20 mouse cellular contexts compared by ENCODE assay signal in the genomic region with DNA sequence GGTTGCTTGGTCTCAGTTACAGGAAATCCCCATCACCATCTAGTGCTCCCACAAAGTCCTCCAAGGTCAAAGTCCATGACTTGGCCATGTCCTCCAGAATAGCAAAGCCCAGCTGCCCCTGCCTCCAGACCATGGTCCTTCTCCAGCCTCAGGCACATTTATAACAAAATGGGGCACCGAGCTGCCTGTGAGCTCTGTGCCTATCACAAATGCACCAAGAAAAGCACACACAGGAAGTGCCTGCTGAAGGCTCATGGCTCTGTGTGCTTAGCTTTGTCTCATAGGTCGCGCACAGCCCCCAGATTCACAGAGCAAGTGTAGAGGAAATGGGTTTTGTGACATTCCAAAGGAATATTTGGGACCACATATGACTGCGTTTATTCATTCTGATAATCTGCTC. TPM values are rescaled to one million over a fixed set of nuclear protein-coding genes. Genes with fewer than 3 reads are reported as not detected.
DNase-seq lines count a peak whose midpoint lies in the region; ATAC-seq and TF ChIP-seq lines count a peak whose summit lies in the region.
"Had no signal": no experiment of that assay in that cellular context is flagged by ENCODE, and none has a peak within 500 bp of the region (broad histone marks: within the 10 kb centered on the region; RNA-seq: fewer than 3 reads in every experiment).

No protein-coding gene starts in this region.

- no peak overlapping the region for H3K4me2 ChIP-seq in heart, embryonic 15.5 days
- H3K4me2 ChIP-seq: forebrain, embryonic 13.5 days had no signal

- H3K27ac ChIP-seq in heart, embryonic 15.5 days = peak overlapping the region; percentile 46
- H3K27ac ChIP-seq in thymus, adult 2 months (ENCODE audit: control insufficient read depth, insufficient read depth, low read length) = peak overlapping the region; percentile 69; the same call in 1 of the 2 replicates
- H3K27ac ChIP-seq: forebrain, embryonic 13.5 days; hindbrain, postnatal 0 days; liver, embryonic 14.5 days had no signal

- H3K9me3 ChIP-seq in heart, embryonic 15.5 days (replicated peaks) = no peaks in the 10 kb centered on the region
- H3K9me3 ChIP-seq: forebrain, embryonic 13.5 days had no signal

- H3K4me3 ChIP-seq in heart, embryonic 15.5 days = no peak overlapping the region
- no peak overlapping the region for H3K4me3 ChIP-seq in thymus, adult 2 months (ENCODE audit: control insufficient read depth, insufficient read depth, low read length)
- H3K4me3 ChIP-seq: erythroblast, embryonic 14.5 days; forebrain, embryonic 13.5 days had no signal

- H3K9ac ChIP-seq in heart, embryonic 15.5 days = no peak overlapping the region
- H3K9ac ChIP-seq: forebrain, embryonic 13.5 days; liver, embryonic 14.5 days had no signal

- 39% methylated on average over 4 of the region's 4 CpGs for WGBS in heart, embryonic 15.5 days
- WGBS in thymus, adult 2 months = 54% methylated on average over 4 of the region's 4 CpGs

- DNase-seq in heart, adult 8-10 months (ENCODE audit: low spot score) = no peak
- DNase-seq in thymus, adult 2 months = no peak
- DNase-seq in thymus, adult 18-20 months = no peak
- DNase-seq in thymus, postnatal 4 days = peak; percentile 44
- DNase-seq in natural killer cell, adult 2 months (ENCODE audit: low spot score in 2 of 2) = no peak
- DNase-seq: adrenal gland, postnatal 14 days; cerebellum, adult 9-11 months; gastrocnemius, postnatal 14 days; heart, postnatal 10 days; kidney, adult 2 months; kidney, postnatal 10 days; lung, postnatal 36 days had no signal

- H3K4me1 ChIP-seq in heart, embryonic 15.5 days (replicated peaks) = peaks cover 80% of the 10 kb centered on the region
- H3K4me1 ChIP-seq in thymus, adult 2 months (replicated peaks; ENCODE audit: control insufficient read depth, insufficient read depth, low read length) = peaks cover 38% of the 10 kb centered on the region

- H3K27me3 ChIP-seq in heart, embryonic 15.5 days = no peaks in the 10 kb centered on the region
- H3K27me3 ChIP-seq in thymus, adult 2 months (ENCODE audit: control insufficient read depth, insufficient read depth, low read length) = no peaks in the 10 kb centered on the region
- H3K27me3 ChIP-seq: forebrain, embryonic 13.5 days; Patski had no signal

- no peak for TF ChIP-seq POLR2A in thymus, adult 2 months (IDR thresholded peaks at IDR 0.05; ENCODE audit: control insufficient read depth, extremely low read depth, insufficient read depth, low read length, poor library complexity)

- no peaks in the 10 kb centered on the region for H3K36me3 ChIP-seq in heart, embryonic 15.5 days
- H3K36me3 ChIP-seq in thymus, adult 2 months (ENCODE audit: control insufficient read depth, insufficient read depth, low read length) = no peaks in the 10 kb centered on the region

- no peak for TF ChIP-seq CTCF in thymus, adult 2 months (IDR thresholded peaks at IDR 0.05; ENCODE audit: borderline replicate concordance, control insufficient read depth, extremely low read depth, insufficient read depth, low read length, poor library complexity)

- no peak for ATAC-seq in heart, embryonic 15.5 days (replicated peaks; ENCODE audit: insufficient number of reproducible peaks, insufficient read depth, low FRiP score, low read depth)
- ATAC-seq in activated CD4-positive, CD25-positive, alpha-beta regulatory T cell, adult 4 months = peak; percentile 40
- ATAC-seq: forebrain, embryonic 13.5 days; hindbrain, postnatal 0 days; midbrain, embryonic 16.5 days; Patski had no signal

RNA-seq across cellular contexts. Expression of gene Sorcs2, which starts 39.8 kb away (rescaled TPM):
- 8.6 and 12.1 TPM in 2 replicates for polyA plus RNA-seq in heart, embryonic 15.5 days (2015; fragmentation: Nextera tagmentation; extraction: Ambion mirVana)
- 1 to 10 TPM; 5.0 to 9.4 (median 7.6) TPM for total RNA-seq in heart, adult 8-10 months (2022)
- polyA plus RNA-seq in thymus, adult 2 months (2012; rRNA removed) = 5.7 TPM in 2 replicates
- 1 to 10 TPM; 3.2 to 3.5 TPM for polyA plus RNA-seq in activated CD4-positive, CD25-positive, alpha-beta regulatory T cell, adult 4 months (2017; shearing (Covaris generic))
- polyA plus RNA-seq: erythroblast, embryonic 14.5 days had no signal
